Mouse (Mus musculus): Measurements from ENCODE around the gene Sys1.

GRCm38 (mm10) chr2:164433278-164433895 lies 23.4 kb upstream of the Sys1 start:
- TF ChIP-seq TAL1 (IDR thresholded peaks at IDR 0.05; ENCODE audit: low read length) (no peak), GATA1 (IDR thresholded peaks at IDR 0.05; ENCODE audit: low read length) (no peak)
